Mouse (Mus musculus) cerebellum, adult 18-20 months (tissue): ENCODE measurements around the gene Fap.

Experiments
- DNase-seq, 2 experiments: peaks; one replicate each; pipeline ENCODE4 v3.0.0; 2021

The Fap gene

DNA sequence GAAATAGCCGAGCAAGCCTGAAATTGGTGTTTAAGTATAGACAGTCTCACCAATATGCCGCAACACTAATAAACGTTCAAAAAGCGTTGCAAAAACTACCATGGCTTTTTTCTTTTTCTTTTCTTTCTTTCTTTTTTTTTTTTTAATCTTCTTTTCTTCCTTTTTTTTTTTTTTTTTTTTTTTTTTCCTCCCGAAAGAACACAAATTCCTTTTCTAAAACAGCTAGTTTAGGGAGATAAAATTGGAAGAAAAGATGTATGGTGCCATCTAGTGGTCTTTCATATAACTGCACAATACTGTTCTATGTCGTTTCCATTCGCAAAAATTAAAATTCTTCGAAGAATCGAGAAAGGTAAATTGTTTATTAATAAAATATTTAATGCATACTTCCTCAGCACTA, 115.8 kb downstream of the Fap start:
- no peak for DNase-seq

DNA sequence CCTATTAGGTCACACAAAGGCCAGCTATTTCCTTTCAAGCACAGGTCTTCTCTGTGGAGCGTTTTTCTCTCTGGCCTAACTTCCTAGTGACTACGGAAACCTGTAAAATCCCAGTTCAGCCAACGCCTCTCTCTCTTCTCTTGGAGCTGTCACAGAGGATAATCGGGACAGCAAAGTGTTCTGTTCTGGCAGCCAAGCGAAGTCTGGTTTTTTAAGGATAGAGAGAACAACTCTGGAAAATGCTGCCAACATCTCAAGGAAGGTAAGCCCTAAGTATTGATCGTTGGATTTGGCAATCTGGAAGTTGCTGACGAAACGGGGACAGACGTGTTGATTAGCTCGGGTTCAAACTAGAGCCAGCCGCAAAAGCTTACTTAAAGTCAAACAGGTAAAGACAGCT, 118.9 kb downstream of the Fap start:
- no peak for DNase-seq

DNA sequence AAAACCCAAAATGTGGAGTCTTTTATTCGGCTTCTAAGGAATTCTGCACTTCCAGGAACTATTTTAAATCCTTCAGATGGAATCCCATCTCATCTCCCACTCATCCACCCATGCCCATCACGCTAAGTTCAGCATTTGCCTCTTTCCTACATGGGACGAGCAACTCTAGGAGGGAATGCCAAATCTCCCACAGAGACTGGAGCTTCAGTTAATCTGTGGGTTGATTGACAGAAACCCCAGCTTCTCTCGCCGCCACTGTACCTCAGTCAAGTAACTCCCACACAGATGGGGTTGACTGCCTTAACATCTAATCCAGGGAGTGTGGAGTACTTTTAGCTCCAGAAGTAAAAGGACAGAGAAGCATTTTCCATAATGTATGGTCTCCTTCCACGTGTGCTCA, 119.8 kb downstream of the Fap start:
- no peak for DNase-seq
